Mouse (Mus musculus) embryonic fibroblast, embryonic 13.5 days (primary cell): ENCODE measurements around the gene Acy3. TPM values are rescaled to one million over a fixed set of nuclear protein-coding genes. Genes with fewer than 3 reads are reported as not detected.

Experiments used
- H3K27ac ChIP-seq: 2 replicates; pipeline ENCODE4 v1.5.1; 2012; ENCODE audit warnings: low read length, control low read depth, inconsistent platforms; ENCODE audit not compliant: insufficient read depth
- H3K4me1 ChIP-seq: 2 replicates; pipeline ENCODE4 v1.6.1; 2011; ENCODE audit warnings: low read length; ENCODE audit not compliant: control insufficient read depth, insufficient read depth
- H3K4me3 ChIP-seq: 2 replicates; pipeline ENCODE4 v1.5.1; 2011; ENCODE audit warnings: mild to moderate bottlenecking, control low read depth, low read length; ENCODE audit not compliant: insufficient read depth
- CTCF ChIP-seq: IDR thresholded peaks from 2 replicates; pipeline ENCODE4 v1.5.1; 2011; ENCODE audit warnings: mild to moderate bottlenecking, control low read depth, low read length, moderate library complexity, borderline replicate concordance; ENCODE audit not compliant: insufficient read depth
- POLR2A ChIP-seq: IDR thresholded peaks from 2 replicates; pipeline ENCODE4 v1.6.1; 2011; ENCODE audit warnings: low read depth, mild to moderate bottlenecking, control low read depth, low read length, moderate library complexity
- polyA plus RNA-seq: library from polyadenylated mRNA; stranded (reverse); fragments of >200 nt; gene quantifications from 2 replicates; pipeline ENCODE4 v1.2.4, GENCODE M21; 2011; ENCODE audit warnings: low read depth; ENCODE audit not compliant: missing spikeins, insufficient read length

Gene Acy3
- polyA plus RNA-seq, 1 experiment, result 4.9 TPM

- Histone ChIP-seq H3K4me3 (peak within 1 kb of the TSS; percentile 77), H3K4me1 (peaks cover 2% of the 10 kb centered on the region; the same call in 1 of the 2 replicates), H3K27ac (no peak within 1 kb of the TSS)
- peak; percentile 64 for TF ChIP-seq POLR2A
- peak; percentile 56; the same call in 1 of the 2 replicates for TF ChIP-seq CTCF
These were observed 26.2 kb downstream of the Acy3 start, which contains the start of gene Ndufv1 for GRCm38 (mm10) chr19:4012432-4013022. Gene Ndufv1 (minus strand): TSS chr19:4012806.

GRCm38 (mm10) chr19:4013066-4013465, 26.7 kb downstream of the Acy3 start:
- Histone ChIP-seq H3K4me1 (peaks cover 2% of the 10 kb centered on the region; the same call in 1 of the 2 replicates), H3K27ac (no peak overlapping the region), H3K4me3 (0 out of 2 replicates have a peak overlapping the region, but pooled peaks have one; percentile 16)
- TF ChIP-seq POLR2A (no peak), CTCF (no peak)

GRCm38 (mm10) chr19:4014802-4015201, 28.4 kb downstream of the Acy3 start:
- Histone ChIP-seq H3K27ac (no peak overlapping the region), H3K4me3 (no peak overlapping the region), H3K4me1 (peaks cover 2% of the 10 kb centered on the region; the same call in 1 of the 2 replicates)
- TF ChIP-seq CTCF (no peak), POLR2A (no peak)

- H3K4me3 ChIP-seq, result no peak overlapping the region
These were observed 29.3 kb downstream of the Acy3 start for GRCm38 (mm10) chr19:4015635-4016034.

GRCm38 (mm10) chr19:4017921-4018587, 31.7 kb downstream of the Acy3 start:
- H3K4me1 ChIP-seq, result no peaks in the 10 kb centered on the region
- no peak overlapping the region for H3K4me3 ChIP-seq
- no peak overlapping the region for H3K27ac ChIP-seq
- TF ChIP-seq CTCF (no peak), POLR2A (no peak)

More at GRCm38 (mm10) chr19:4015635-4016034, 29.3 kb downstream of the Acy3 start:
- H3K4me1 ChIP-seq, result peaks cover 2% of the 10 kb centered on the region; the same call in 1 of the 2 replicates
- no peak overlapping the region for H3K27ac ChIP-seq
- TF ChIP-seq CTCF (no peak), POLR2A (no peak)

- H3K27ac ChIP-seq, result no peak overlapping the region
- H3K4me3 ChIP-seq, result no peak overlapping the region
- TF ChIP-seq POLR2A (no peak), CTCF (peak; percentile 58; the same call in 1 of the 2 replicates)
- no peaks in the 10 kb centered on the region for H3K4me1 ChIP-seq
These were observed 32.6 kb downstream of the Acy3 start for GRCm38 (mm10) chr19:4018743-4019583.

- no peak overlapping the region for H3K27ac ChIP-seq
- TF ChIP-seq POLR2A, result no peak
- no peak for TF ChIP-seq CTCF
- no peaks in the 10 kb centered on the region for H3K4me1 ChIP-seq
- no peak overlapping the region for H3K4me3 ChIP-seq
These were observed 36.8 kb downstream of the Acy3 start for GRCm38 (mm10) chr19:4023185-4023584.

- TF ChIP-seq CTCF, result no peak
- no peak for TF ChIP-seq POLR2A
- Histone ChIP-seq H3K4me1 (no peaks in the 10 kb centered on the region), H3K4me3 (no peak overlapping the region), H3K27ac (no peak overlapping the region)
These were observed 41.2 kb downstream of the Acy3 start for GRCm38 (mm10) chr19:4027576-4027975.

- no peak for TF ChIP-seq CTCF
- no peak for TF ChIP-seq POLR2A
- Histone ChIP-seq H3K4me1 (no peaks in the 10 kb centered on the region), H3K4me3 (no peak overlapping the region), H3K27ac (no peak overlapping the region)
These were observed 46.3 kb downstream of the Acy3 start for GRCm38 (mm10) chr19:4032668-4033067.

- H3K4me3 ChIP-seq, result no peak overlapping the region
- H3K27ac ChIP-seq, result no peak overlapping the region
- TF ChIP-seq CTCF (no peak), POLR2A (no peak)
- H3K4me1 ChIP-seq, result no peaks in the 10 kb centered on the region
These were observed 46.9 kb downstream of the Acy3 start for GRCm38 (mm10) chr19:4033298-4033697.

GRCm38 (mm10) chr19:4033742-4034141, 47.4 kb downstream of the Acy3 start:
- Histone ChIP-seq H3K4me3 (no peak overlapping the region), H3K4me1 (no peaks in the 10 kb centered on the region), H3K27ac (no peak overlapping the region)
- TF ChIP-seq POLR2A, result no peak
- TF ChIP-seq CTCF, result no peak
